Comparison of ENCODE assay signal across 12 mouse cellular contexts in the genomic region with DNA sequence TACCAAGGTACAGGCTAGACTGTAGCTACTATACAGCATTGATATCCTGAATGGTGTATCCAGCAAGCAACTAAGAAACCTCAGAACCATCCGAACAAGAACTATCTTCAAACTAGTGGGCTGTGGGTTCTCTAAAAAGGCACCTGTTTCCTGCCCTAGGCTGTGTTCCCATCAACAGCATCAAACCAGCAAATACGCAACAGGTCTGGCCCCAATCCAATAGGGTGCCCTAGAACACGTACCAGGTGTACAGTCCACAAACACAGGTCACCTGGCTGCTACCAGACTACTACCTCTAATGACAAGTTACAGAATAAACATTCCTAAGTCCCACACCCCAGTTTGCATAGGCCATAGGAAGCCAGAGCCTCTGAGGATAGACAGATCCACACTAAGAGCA. TPM values are rescaled to one million over a fixed set of nuclear protein-coding genes. Genes with fewer than 3 reads are reported as not detected.
DNase-seq lines count a peak whose midpoint lies in the region; ATAC-seq and TF ChIP-seq lines count a peak whose summit lies in the region.
"Had no signal": no experiment of that assay in that cellular context is flagged by ENCODE, and none has a peak within 500 bp of the region (broad histone marks: within the 10 kb centered on the region; RNA-seq: fewer than 3 reads in every experiment).

No protein-coding gene starts in this region.

- H3K9ac ChIP-seq in liver, adult 2 months (ENCODE audit: low read depth, low read length): no peak overlapping the region
- no peak overlapping the region for H3K9ac ChIP-seq in liver, embryonic 12.5 days
- no peak overlapping the region for H3K9ac ChIP-seq in stomach, postnatal 0 days (ENCODE audit: low read length)
- H3K9ac ChIP-seq: forebrain, embryonic 13.5 days; forebrain, postnatal 0 days; heart, embryonic 13.5 days had no signal

- no peak for TF ChIP-seq CTCF in liver, adult 2 months (IDR thresholded peaks at IDR 0.05; ENCODE audit: low read depth, low read length)
- no peak for TF ChIP-seq CTCF in stomach, postnatal 0 days (IDR thresholded peaks at IDR 0.05; ENCODE audit: low read depth)

- H3K36me3 ChIP-seq in liver, adult 2 months (ENCODE audit: control insufficient read depth, insufficient read depth, low read length): no peaks in the 10 kb centered on the region
- H3K36me3 ChIP-seq in liver, embryonic 12.5 days: peaks cover 76% of the 10 kb centered on the region
- peaks cover 90% of the 10 kb centered on the region for H3K36me3 ChIP-seq in limb, embryonic 10.5 days
- peaks cover 4% of the 10 kb centered on the region; the same call in 1 of the 2 replicates for H3K36me3 ChIP-seq in stomach, postnatal 0 days (ENCODE audit: control insufficient read depth, insufficient read depth, low read length)

- ATAC-seq in liver, embryonic 12.5 days: no peak
- peak; percentile 64; the same call in 1 of the 2 replicates for ATAC-seq in stomach, postnatal 0 days (ENCODE audit: low FRiP score, low TSS enrichment)
- ATAC-seq: forebrain, embryonic 13.5 days; forebrain, postnatal 0 days had no signal

- H3K4me3 ChIP-seq in liver, adult 2 months (ENCODE audit: insufficient read depth, low read depth, low read length): no peak overlapping the region
- H3K4me3 ChIP-seq in liver, embryonic 12.5 days: no peak overlapping the region
- H3K4me3 ChIP-seq in limb, embryonic 10.5 days: no peak overlapping the region
- H3K4me3 ChIP-seq in stomach, postnatal 0 days (ENCODE audit: low read depth, low read length): no peak overlapping the region
- H3K4me3 ChIP-seq: embryonic facial prominence, embryonic 10.5 days; forebrain, embryonic 13.5 days; heart, embryonic 13.5 days had no signal

- WGBS in liver, adult 2 months: 47% methylated on average over 3 of the region's 3 CpGs
- WGBS in liver, embryonic 12.5 days (ENCODE audit: insufficient replicate concordance): 71% methylated on average over 3 of the region's 3 CpGs
- 95% methylated on average over 3 of the region's 3 CpGs for WGBS in limb, embryonic 10.5 days
- 82% methylated on average over 3 of the region's 3 CpGs for WGBS in stomach, postnatal 0 days

- TF ChIP-seq EP300 in stomach, postnatal 0 days (optimal IDR thresholded peaks at IDR 0.05): no peak

- no peak overlapping the region for H3K4me2 ChIP-seq in liver, embryonic 12.5 days
- H3K4me2 ChIP-seq in stomach, postnatal 0 days (replicated peaks; ENCODE audit: low read depth): no peak overlapping the region
- H3K4me2 ChIP-seq: forebrain, embryonic 13.5 days; heart, embryonic 13.5 days had no signal

- no peaks in the 10 kb centered on the region for H3K79me2 ChIP-seq in liver, adult 2 months (ENCODE audit: control insufficient read depth, insufficient read depth, low read length)

- peaks cover 5% of the 10 kb centered on the region for H3K4me1 ChIP-seq in liver, adult 2 months (ENCODE audit: control insufficient read depth, insufficient read depth, low read length)
- H3K4me1 ChIP-seq in liver, embryonic 12.5 days: no peaks in the 10 kb centered on the region
- peaks cover 7% of the 10 kb centered on the region; the same call in 1 of the 2 replicates for H3K4me1 ChIP-seq in limb, embryonic 10.5 days
- no peaks in the 10 kb centered on the region for H3K4me1 ChIP-seq in stomach, postnatal 0 days (replicated peaks; ENCODE audit: control insufficient read depth, insufficient read depth)
- H3K4me1 ChIP-seq: heart, embryonic 13.5 days had no signal

- DNase-seq in liver, adult 2 months (ENCODE audit: extremely low read depth, low read depth, low spot score): peak; percentile 85
- DNase-seq in thymus, postnatal 0 days (ENCODE audit: low spot score): peak; percentile 69
- DNase-seq in thymus, postnatal 10 days (ENCODE audit: low spot score in 2 of 2): no peak
- DNase-seq in limb, embryonic 10.5 days (ENCODE audit: low spot score): no peak
- peak; percentile 25 for DNase-seq in stomach, postnatal 0 days (ENCODE audit: low spot score)
- no peak for DNase-seq in gastrocnemius, adult 8-10 months (ENCODE audit: low spot score in 2 of 2)
- DNase-seq: forebrain, postnatal 0 days had no signal

- no peaks in the 10 kb centered on the region for H3K27me3 ChIP-seq in liver, adult 2 months (ENCODE audit: control insufficient read depth, insufficient read depth, low read length)
- H3K27me3 ChIP-seq in liver, embryonic 12.5 days (replicated peaks): no peaks in the 10 kb centered on the region
- H3K27me3 ChIP-seq in limb, embryonic 10.5 days (ENCODE audit: low read depth, poor library complexity, severe bottlenecking): no peaks in the 10 kb centered on the region
- H3K27me3 ChIP-seq in stomach, postnatal 0 days (ENCODE audit: control insufficient read depth, insufficient read depth, low read length): no peaks in the 10 kb centered on the region
- H3K27me3 ChIP-seq: forebrain, embryonic 13.5 days; heart, embryonic 13.5 days had no signal

- no peaks in the 10 kb centered on the region for H3K9me3 ChIP-seq in liver, embryonic 12.5 days (replicated peaks)
- H3K9me3 ChIP-seq in limb, embryonic 10.5 days (replicated peaks): no peaks in the 10 kb centered on the region
- no peaks in the 10 kb centered on the region for H3K9me3 ChIP-seq in stomach, postnatal 0 days (ENCODE audit: control insufficient read depth, low read length)
- H3K9me3 ChIP-seq: embryonic facial prominence, embryonic 10.5 days; forebrain, embryonic 13.5 days; G1E; heart, embryonic 13.5 days had no signal

- no peak for TF ChIP-seq POLR2A in liver, adult 2 months (IDR thresholded peaks at IDR 0.05; ENCODE audit: extremely low read depth, insufficient read depth, low read length)

- H3K27ac ChIP-seq in liver, adult 2 months (replicated peaks; ENCODE audit: insufficient read depth, low read depth, low read length): peak overlapping the region; percentile 41
- no peak overlapping the region for H3K27ac ChIP-seq in liver, embryonic 12.5 days
- H3K27ac ChIP-seq in limb, embryonic 10.5 days: 0 out of 2 replicates have a peak overlapping the region, but pooled peaks have one; percentile 2
- no peak overlapping the region for H3K27ac ChIP-seq in stomach, postnatal 0 days (replicated peaks)
- H3K27ac ChIP-seq: embryonic facial prominence, embryonic 10.5 days; forebrain, embryonic 13.5 days; heart, embryonic 13.5 days had no signal

RNA-seq across cellular contexts. Expression of gene Mad1l1, which starts 38.5 kb away (rescaled TPM):
- 6.4 and 6.7 TPM in 2 replicates for total RNA-seq in liver, adult 2 months (2014; rRNA removed)
- 13.0 and 14.4 TPM in 2 replicates for polyA plus RNA-seq in liver, adult 2 months (2012; rRNA removed)
- polyA plus RNA-seq in liver, embryonic 12.5 days (2016; fragmentation: Nextera tagmentation; extraction: Ambion mirVana): 31.0 and 33.6 TPM in 2 replicates
- 85.6 and 88.4 TPM in 2 replicates for polyA plus RNA-seq in thymus, postnatal 0 days (2015; fragmentation: Nextera tagmentation; extraction: Ambion mirVana)
- polyA plus RNA-seq in limb, embryonic 10.5 days (2016; fragmentation: Nextera tagmentation; extraction: Ambion mirVana): 68.7 and 68.9 TPM in 2 replicates
- polyA plus RNA-seq in stomach, postnatal 0 days (2015; fragmentation: Nextera tagmentation; extraction: Ambion mirVana): 14.2 and 15.3 TPM in 2 replicates
- 1 to 10 TPM; 6.8 to 9.5 (median 7.5) TPM for total RNA-seq in gastrocnemius, adult 8-10 months (2022)

RNA-seq across cellular contexts. Expression of gene Nudt1, which starts 38.6 kb away (rescaled TPM):
- total RNA-seq in liver, adult 2 months (2014; rRNA removed): 20.7 and 25.3 TPM in 2 replicates
- 15.8 and 20.2 TPM in 2 replicates for polyA plus RNA-seq in liver, adult 2 months (2012; rRNA removed)
- 34.6 and 36.3 TPM in 2 replicates for polyA plus RNA-seq in liver, embryonic 12.5 days (2016; fragmentation: Nextera tagmentation; extraction: Ambion mirVana)
- 73.8 and 74.0 TPM in 2 replicates for polyA plus RNA-seq in thymus, postnatal 0 days (2015; fragmentation: Nextera tagmentation; extraction: Ambion mirVana)
- polyA plus RNA-seq in limb, embryonic 10.5 days (2016; fragmentation: Nextera tagmentation; extraction: Ambion mirVana): 66.8 and 71.8 TPM in 2 replicates
- 24.8 and 25.3 TPM in 2 replicates for polyA plus RNA-seq in stomach, postnatal 0 days (2015; fragmentation: Nextera tagmentation; extraction: Ambion mirVana)
- total RNA-seq in gastrocnemius, adult 8-10 months (2022): 1 to 10 TPM; 3.5 to 8.5 (median 6.1) TPM

RNA-seq across cellular contexts. Expression of gene Mrm2, which starts 48.8 kb away (rescaled TPM):
- 6.8 and 8.0 TPM in 2 replicates for total RNA-seq in liver, adult 2 months (2014; rRNA removed)
- 8.4 and 8.9 TPM in 2 replicates for polyA plus RNA-seq in liver, adult 2 months (2012; rRNA removed)
- polyA plus RNA-seq in liver, embryonic 12.5 days (2016; fragmentation: Nextera tagmentation; extraction: Ambion mirVana): 12.0 and 14.7 TPM in 2 replicates
- 18.2 and 19.4 TPM in 2 replicates for polyA plus RNA-seq in thymus, postnatal 0 days (2015; fragmentation: Nextera tagmentation; extraction: Ambion mirVana)
- 22.2 and 24.1 TPM in 2 replicates for polyA plus RNA-seq in limb, embryonic 10.5 days (2016; fragmentation: Nextera tagmentation; extraction: Ambion mirVana)
- 11.4 and 12.4 TPM in 2 replicates for polyA plus RNA-seq in stomach, postnatal 0 days (2015; fragmentation: Nextera tagmentation; extraction: Ambion mirVana)
- total RNA-seq in gastrocnemius, adult 8-10 months (2022): 1 to 10 TPM; 6.2 to 7.6 (median 7.0) TPM

Comparison
In these comparisons a context has a peak if more than half of its experiments do, and no peak if none do; other contexts are left out.
1. DNase-seq: peak in liver, adult 2 months (single experiment), thymus, postnatal 0 days (single experiment) and stomach, postnatal 0 days (single experiment); none in thymus, postnatal 10 days (0 of 2), limb, embryonic 10.5 days (single experiment) and gastrocnemius, adult 8-10 months (0 of 2).
2. H3K27ac ChIP-seq: peak in liver, adult 2 months (single experiment) and limb, embryonic 10.5 days (single experiment); none in liver, embryonic 12.5 days (single experiment) and stomach, postnatal 0 days (single experiment).